Mouse (Mus musculus) forebrain, embryonic 11.5 days (tissue): ENCODE data around the gene Ccnf. TPM values are rescaled to one million over a fixed set of nuclear protein-coding genes. Genes with fewer than 3 reads are reported as not detected.

Experiments
- ATAC-seq: fragments of 200-750 bp; cut with Nextera tagmentation; replicated peaks from 2 replicates; pipeline ENCODE4 v1.8.0; 2017; ENCODE audit warnings: moderate TSS enrichment; ENCODE audit not compliant: low FRiP score
- DNase-seq: peaks from one replicate; pipeline ENCODE4 v3.0.0-alpha.2; 2017; ENCODE audit warnings: low spot score
- H3K27ac ChIP-seq: fragments of 300-500 bp; sonication (generic); 2 replicates; pipeline ENCODE4 v1.5.1; 2014; ENCODE audit warnings: low read depth, low read length
- H3K27me3 ChIP-seq: fragments of 300-500 bp; sonication (generic); 2 replicates; pipeline ENCODE4 v1.6.1; 2014; ENCODE audit warnings: mild to moderate bottlenecking, low read length, mixed read lengths; ENCODE audit not compliant: control insufficient read depth, insufficient read depth
- H3K36me3 ChIP-seq: fragments of 300-500 bp; sonication (generic); 2 replicates; pipeline ENCODE4 v1.6.1; 2014; ENCODE audit warnings: mild to moderate bottlenecking, low read length, moderate library complexity, mixed read lengths; ENCODE audit not compliant: control insufficient read depth, insufficient read depth
- H3K4me1 ChIP-seq: fragments of 300-500 bp; sonication (generic); replicated peaks from 2 replicates; pipeline ENCODE4 v1.6.1; 2014; ENCODE audit warnings: low read length, mixed read lengths; ENCODE audit not compliant: control insufficient read depth, insufficient read depth
- H3K4me2 ChIP-seq: fragments of 300-500 bp; sonication (generic); 2 replicates; pipeline ENCODE4 v1.6.1; 2014; ENCODE audit warnings: low read depth, mild to moderate bottlenecking, low read length, moderate library complexity, mixed read lengths; ENCODE audit not compliant: severe bottlenecking
- H3K4me3 ChIP-seq: fragments of 300-500 bp; sonication (generic); 2 replicates; pipeline ENCODE4 v1.5.1; 2014; ENCODE audit warnings: low read depth, low read length
- H3K9ac ChIP-seq: fragments of 300-500 bp; sonication (generic); 2 replicates; pipeline ENCODE4 v1.6.1; 2014; ENCODE audit warnings: low read length
- H3K9me3 ChIP-seq: fragments of 300-500 bp; sonication (generic); 2 replicates; pipeline ENCODE4 v1.6.1; 2016; ENCODE audit warnings: low read length, mixed read lengths; ENCODE audit not compliant: control insufficient read depth
- WGBS: fragments of 180-500 bp; shearing (Covaris S2); extraction: QIAGEN DNeasy Blood & Tissue Kit; methylation state at CpG from one replicate; pipeline ENCODE4 v1.1.7; 2014; 5-methylcytosine and 5-hydroxymethylcytosine counted together
- polyA plus RNA-seq: library from polyadenylated mRNA; unstranded; fragments of >200 nt; fragmentation: Nextera tagmentation; extraction: Ambion mirVana; gene quantifications from 2 replicates; pipeline ENCODE4 v1.2.1, GENCODE M21; 2014

The Ccnf gene
- polyA plus RNA-seq, 1 experiment from 2014 or later, result 117 TPM

DNA sequence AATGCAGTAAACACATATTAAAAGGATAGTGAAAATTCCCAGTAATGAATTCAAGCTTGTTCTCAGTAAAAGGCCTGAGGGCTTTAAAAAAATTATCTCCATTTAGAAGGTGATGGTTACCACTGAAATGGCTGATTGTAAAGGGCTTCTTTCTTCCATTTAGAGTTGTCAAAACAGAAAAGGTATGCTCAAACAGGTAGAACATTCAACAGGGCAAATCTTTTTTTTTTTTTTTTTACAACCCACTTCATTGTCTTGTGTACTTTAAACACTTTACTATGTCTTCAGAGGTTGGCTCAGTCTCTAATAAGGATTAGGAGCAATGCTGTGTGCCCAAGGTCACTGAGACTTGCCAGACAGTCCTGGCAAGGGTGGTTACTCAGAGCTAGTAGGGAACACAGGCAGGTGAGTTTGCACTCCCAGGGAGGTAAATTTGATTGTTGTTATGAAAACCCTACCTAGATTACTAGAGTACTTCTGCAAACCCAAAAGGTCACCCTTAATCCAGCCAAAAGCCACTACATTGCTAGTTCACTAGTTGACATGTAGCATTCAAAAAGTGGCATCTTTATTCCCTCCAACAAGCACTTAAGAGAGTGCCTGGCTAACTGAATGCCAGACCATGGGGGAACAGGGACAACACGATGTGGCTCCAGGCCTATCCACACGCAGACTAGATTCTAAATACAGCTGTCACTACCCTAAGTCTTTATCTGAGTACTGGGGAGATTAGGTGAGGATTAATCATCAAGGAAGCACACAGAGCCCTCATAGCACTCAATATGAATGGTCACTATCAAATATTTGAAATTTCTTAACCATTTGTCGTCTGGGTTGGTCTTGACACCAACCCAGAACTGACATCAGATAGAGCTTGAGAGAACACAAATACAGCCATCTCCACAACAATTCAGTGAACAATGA, 47.4 kb downstream of the Ccnf start:
- H3K27me3 ChIP-seq, result peaks cover 20% of the 10 kb centered on the region
- no peak overlapping the region for H3K4me2 ChIP-seq
- H3K9ac ChIP-seq, result no peak overlapping the region
- H3K27ac ChIP-seq, result no peak overlapping the region
- no peak overlapping the region for H3K4me3 ChIP-seq
- H3K36me3 ChIP-seq, result no peaks in the 10 kb centered on the region
- peaks cover 25% of the 10 kb centered on the region for H3K4me1 ChIP-seq
- 86% methylated on average over 3 of the region's 3 CpGs for WGBS
- no peak for ATAC-seq
- no peaks in the 10 kb centered on the region for H3K9me3 ChIP-seq
- DNase-seq, result no peak

GRCm38 (mm10) chr17:24203068-24203467, 48.2 kb downstream of the Ccnf start:
- no peaks in the 10 kb centered on the region for H3K9me3 ChIP-seq
- H3K27ac ChIP-seq, result no peak overlapping the region
- H3K4me1 ChIP-seq, result peaks cover 19% of the 10 kb centered on the region
- H3K4me2 ChIP-seq, result no peak overlapping the region
- H3K27me3 ChIP-seq, result peaks cover 17% of the 10 kb centered on the region
- ATAC-seq (no peak), DNase-seq (no peak)
- WGBS, result 46% methylated on average over 4 of the region's 4 CpGs
- no peaks in the 10 kb centered on the region for H3K36me3 ChIP-seq
- H3K4me3 ChIP-seq, result no peak overlapping the region
- no peak overlapping the region for H3K9ac ChIP-seq

- no peaks in the 10 kb centered on the region for H3K9me3 ChIP-seq
- no peaks in the 10 kb centered on the region for H3K36me3 ChIP-seq
- DNase-seq (no peak), ATAC-seq (no peak)
- H3K4me3 ChIP-seq, result no peak overlapping the region
- 0 out of 2 replicates have a peak, but pooled peaks cover under 1% of the 10 kb centered on the region for H3K27me3 ChIP-seq
- no peak overlapping the region for H3K4me2 ChIP-seq
- peaks cover 8% of the 10 kb centered on the region; the same call in 1 of the 2 replicates for H3K4me1 ChIP-seq
- H3K9ac ChIP-seq, result no peak overlapping the region
- 79% methylated on average over 4 of the region's 4 CpGs for WGBS
- no peak overlapping the region for H3K27ac ChIP-seq
Observed at GRCm38 (mm10) chr17:24201092-24201491, 50.2 kb downstream of the Ccnf start.

GRCm38 (mm10) chr17:24199741-24200140, 51.5 kb downstream of the Ccnf start:
- Histone ChIP-seq H3K27me3 (no peaks in the 10 kb centered on the region), H3K9ac (no peak overlapping the region), H3K27ac (no peak overlapping the region), H3K36me3 (no peaks in the 10 kb centered on the region), H3K4me1 (peaks cover 2% of the 10 kb centered on the region; the same call in 1 of the 2 replicates), H3K4me3 (no peak overlapping the region), H3K9me3 (no peaks in the 10 kb centered on the region), H3K4me2 (no peak overlapping the region)
- no peak for DNase-seq
- ATAC-seq, result no peak
- 83% methylated on average over 4 of the region's 4 CpGs for WGBS

- ATAC-seq (no peak), DNase-seq (no peak)
- Histone ChIP-seq H3K4me2 (no peak overlapping the region), H3K9ac (no peak overlapping the region), H3K27me3 (no peaks in the 10 kb centered on the region), H3K27ac (no peak overlapping the region), H3K4me1 (no peaks in the 10 kb centered on the region), H3K36me3 (no peaks in the 10 kb centered on the region), H3K4me3 (no peak overlapping the region), H3K9me3 (no peaks in the 10 kb centered on the region)
- 76% methylated on average over 4 of the region's 4 CpGs for WGBS
Observed at GRCm38 (mm10) chr17:24199252-24199651, 52.0 kb downstream of the Ccnf start.

DNA sequence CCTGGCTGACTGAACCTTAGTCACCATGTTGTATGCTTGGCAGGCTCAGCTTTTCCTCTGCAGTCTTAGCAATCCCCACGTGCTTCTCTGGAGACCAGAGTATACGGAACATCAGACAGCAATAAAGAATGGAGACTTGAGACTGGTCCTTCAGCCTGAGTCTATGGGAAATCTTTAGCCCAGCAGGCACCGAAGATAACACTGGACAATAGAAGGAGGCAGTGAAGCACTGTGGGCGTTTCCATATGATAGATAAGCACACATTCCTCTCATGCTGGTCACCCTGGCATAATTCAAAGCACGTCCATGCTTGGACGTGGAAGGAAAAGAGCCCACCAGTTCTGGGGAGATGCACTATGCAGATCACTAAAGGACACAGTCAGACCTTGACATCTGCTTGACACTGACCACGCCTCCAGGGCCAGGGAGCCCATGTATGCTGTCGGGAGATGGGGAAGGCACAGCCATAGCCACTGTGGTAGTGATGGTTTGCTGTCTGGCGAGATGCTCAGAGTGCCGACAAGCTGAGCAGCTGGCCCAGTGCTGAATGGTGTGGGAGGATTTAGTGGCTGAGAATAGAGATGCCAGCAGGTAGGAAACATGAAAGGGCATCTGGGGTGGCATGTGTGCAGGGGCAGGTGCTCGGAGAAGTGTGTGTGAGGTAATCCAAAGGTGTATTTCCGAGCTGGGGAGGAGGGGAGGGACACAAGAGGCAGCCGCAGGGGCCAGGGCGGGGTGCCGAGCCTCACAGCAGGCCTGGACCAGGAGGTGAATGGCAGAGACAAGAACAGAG, 54.1 kb downstream of the Ccnf start:
- Histone ChIP-seq H3K9me3 (no peaks in the 10 kb centered on the region), H3K27ac (no peak overlapping the region), H3K27me3 (no peaks in the 10 kb centered on the region), H3K4me1 (no peaks in the 10 kb centered on the region), H3K36me3 (no peaks in the 10 kb centered on the region), H3K4me2 (no peak overlapping the region), H3K4me3 (no peak overlapping the region), H3K9ac (no peak overlapping the region)
- 73% methylated on average over 15 of the region's 15 CpGs for WGBS
- ATAC-seq (no peak), DNase-seq (no peak)

GRCm38 (mm10) chr17:24195349-24195748, 55.9 kb downstream of the Ccnf start:
- ATAC-seq (no peak), DNase-seq (no peak)
- Histone ChIP-seq H3K9me3 (no peaks in the 10 kb centered on the region), H3K4me1 (no peaks in the 10 kb centered on the region), H3K36me3 (no peaks in the 10 kb centered on the region), H3K27me3 (no peaks in the 10 kb centered on the region), H3K27ac (no peak overlapping the region), H3K4me3 (no peak overlapping the region), H3K9ac (no peak overlapping the region), H3K4me2 (no peak overlapping the region)
- 78% methylated on average over 2 of the region's 2 CpGs for WGBS

GRCm38 (mm10) chr17:24193769-24194168, 57.5 kb downstream of the Ccnf start:
- DNase-seq (no peak), ATAC-seq (no peak)
- no peak overlapping the region for H3K4me3 ChIP-seq
- H3K9ac ChIP-seq, result no peak overlapping the region
- 88% methylated on average over 5 of the region's 5 CpGs for WGBS
- H3K4me2 ChIP-seq, result no peak overlapping the region
- no peaks in the 10 kb centered on the region for H3K9me3 ChIP-seq
- no peaks in the 10 kb centered on the region for H3K4me1 ChIP-seq
- H3K27ac ChIP-seq, result no peak overlapping the region
- no peaks in the 10 kb centered on the region for H3K27me3 ChIP-seq
- H3K36me3 ChIP-seq, result no peaks in the 10 kb centered on the region
